Mouse (Mus musculus): ENCODE results near the gene Usp48. TPM values are rescaled to one million over a fixed set of nuclear protein-coding genes. Genes with fewer than 3 reads are reported as not detected.
A peak's percentile ranks its signal among the peaks of the same experiment; 100 is the strongest.

Usp48 gene
- polyA plus RNA-seq, 1 experiment from 2014 or later: 56.9 TPM

GRCm38 (mm10) chr4:137686303-137686702 lies 92.7 kb downstream of the Usp48 start:
- Histone ChIP-seq H3K4me3 (no peak overlapping the region), H3K9me3 (no peaks in the 10 kb centered on the region), H3K36me3 (no peaks in the 10 kb centered on the region), H3K27me3 (ENCODE audit: insufficient read depth, poor library complexity, severe bottlenecking) (peaks cover 89% of the 10 kb centered on the region), H3K27ac (no peak overlapping the region), H3K4me1 (peaks cover 7% of the 10 kb centered on the region)
- 69% methylated on average over 5 of the region's 5 CpGs for WGBS
- DNase-seq (ENCODE audit: low spot score): no peak

DNA sequence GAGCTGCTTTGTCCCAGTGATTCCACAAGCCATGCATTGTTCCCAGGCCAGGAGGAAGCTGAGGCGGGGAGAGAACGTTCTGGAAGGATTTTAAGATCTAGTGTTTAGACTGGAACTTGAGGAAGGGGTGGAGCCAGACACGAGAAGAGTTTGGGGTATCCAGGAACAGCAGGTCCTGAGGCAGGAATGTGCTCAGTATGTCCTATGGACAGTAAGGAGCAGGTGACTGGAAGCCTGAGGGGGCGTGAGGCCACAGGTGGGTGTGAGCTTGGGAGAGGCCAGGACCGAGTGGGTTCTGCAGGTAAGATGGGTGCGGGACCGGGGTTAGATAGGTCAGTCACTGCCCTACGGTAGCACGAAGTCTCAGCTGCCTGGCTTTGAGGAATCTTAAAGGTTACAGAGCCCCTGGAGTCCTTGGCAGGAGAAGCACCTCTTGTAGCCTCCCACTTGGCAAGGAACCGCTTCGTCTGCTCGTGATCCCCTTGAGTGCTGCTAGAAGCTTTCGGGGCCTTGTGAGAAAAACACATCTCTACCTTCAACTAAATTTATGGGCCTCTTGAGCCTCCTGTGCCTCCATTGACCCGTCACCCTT lies 93.8 kb downstream of the Usp48 start:
- Histone ChIP-seq H3K36me3 (no peaks in the 10 kb centered on the region), H3K9me3 (no peaks in the 10 kb centered on the region), H3K27me3 (ENCODE audit: insufficient read depth, poor library complexity, severe bottlenecking) (peaks cover 89% of the 10 kb centered on the region), H3K4me1 (no peaks in the 10 kb centered on the region; the same call in 1 of the 2 replicates), H3K4me3 (no peak overlapping the region), H3K27ac (no peak overlapping the region)
- no peak for DNase-seq (ENCODE audit: low spot score)
- WGBS: 78% methylated on average over 14 of the region's 14 CpGs

GRCm38 (mm10) chr4:137692107-137692902 lies 98.8 kb downstream of the Usp48 start:
- no peak overlapping the region for H3K27ac ChIP-seq
- peaks cover 14% of the 10 kb centered on the region for H3K4me1 ChIP-seq
- H3K9me3 ChIP-seq: no peaks in the 10 kb centered on the region
- H3K4me3 ChIP-seq: no peak overlapping the region
- H3K27me3 ChIP-seq (ENCODE audit: insufficient read depth, poor library complexity, severe bottlenecking): peaks cover 66% of the 10 kb centered on the region
- WGBS: 83% methylated on average over 10 of the region's 10 CpGs
- H3K36me3 ChIP-seq: no peaks in the 10 kb centered on the region
- no peak for DNase-seq (ENCODE audit: low spot score)

DNA sequence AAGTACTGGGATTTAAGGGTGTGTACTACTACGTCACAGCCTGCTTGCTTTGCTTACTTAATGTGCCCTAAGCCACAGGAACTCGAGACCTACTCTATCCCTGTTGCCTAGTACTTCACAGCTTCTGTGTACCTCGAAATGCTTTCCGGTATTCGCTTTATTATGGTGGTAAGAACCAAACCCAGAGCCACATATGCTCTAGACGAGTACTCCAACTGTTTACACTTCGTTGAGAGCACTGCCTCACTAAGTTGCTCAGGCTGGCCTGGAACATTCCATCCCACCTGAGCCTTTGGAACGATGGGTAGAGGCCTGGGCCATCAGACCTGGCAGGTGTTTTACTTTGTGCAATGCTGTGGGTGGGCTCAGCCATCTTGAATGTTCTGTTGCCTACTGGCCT lies 101.7 kb downstream of the Usp48 start:
- Histone ChIP-seq H3K27me3 (ENCODE audit: insufficient read depth, poor library complexity, severe bottlenecking) (peaks cover 47% of the 10 kb centered on the region), H3K27ac (no peak overlapping the region), H3K4me3 (no peak overlapping the region), H3K9me3 (no peaks in the 10 kb centered on the region), H3K4me1 (peaks cover 41% of the 10 kb centered on the region), H3K36me3 (no peaks in the 10 kb centered on the region)
- DNase-seq (ENCODE audit: low spot score): no peak
- WGBS: 76% methylated on average over 8 of the region's 8 CpGs

DNA sequence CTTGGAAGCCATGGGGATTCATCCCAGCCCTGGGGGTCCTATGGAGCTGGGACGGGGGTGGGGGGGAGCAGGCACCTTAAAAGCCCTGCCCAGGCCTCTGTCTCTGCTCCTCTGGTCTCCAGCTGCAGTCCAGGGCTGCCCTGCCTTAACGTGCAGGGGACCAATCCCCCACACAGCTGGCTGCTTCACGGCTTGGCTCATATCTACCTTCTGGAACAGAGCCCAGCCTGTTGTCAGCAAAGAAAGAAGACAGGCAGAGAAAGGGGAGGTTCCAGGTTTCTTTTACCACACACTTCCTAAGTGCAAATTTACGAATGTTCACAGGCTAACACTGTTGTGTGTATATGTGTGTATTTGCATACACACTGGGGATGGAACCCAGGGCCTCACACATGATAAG lies 102.3 kb downstream of the Usp48 start:
- Histone ChIP-seq H3K4me1 (peaks cover 41% of the 10 kb centered on the region), H3K4me3 (no peak overlapping the region), H3K27ac (no peak overlapping the region), H3K9me3 (no peaks in the 10 kb centered on the region), H3K36me3 (no peaks in the 10 kb centered on the region), H3K27me3 (ENCODE audit: insufficient read depth, poor library complexity, severe bottlenecking) (peaks cover 50% of the 10 kb centered on the region)
- no peak for DNase-seq (ENCODE audit: low spot score)
- WGBS: 27% methylated on average over 4 of the region's 4 CpGs

DNA sequence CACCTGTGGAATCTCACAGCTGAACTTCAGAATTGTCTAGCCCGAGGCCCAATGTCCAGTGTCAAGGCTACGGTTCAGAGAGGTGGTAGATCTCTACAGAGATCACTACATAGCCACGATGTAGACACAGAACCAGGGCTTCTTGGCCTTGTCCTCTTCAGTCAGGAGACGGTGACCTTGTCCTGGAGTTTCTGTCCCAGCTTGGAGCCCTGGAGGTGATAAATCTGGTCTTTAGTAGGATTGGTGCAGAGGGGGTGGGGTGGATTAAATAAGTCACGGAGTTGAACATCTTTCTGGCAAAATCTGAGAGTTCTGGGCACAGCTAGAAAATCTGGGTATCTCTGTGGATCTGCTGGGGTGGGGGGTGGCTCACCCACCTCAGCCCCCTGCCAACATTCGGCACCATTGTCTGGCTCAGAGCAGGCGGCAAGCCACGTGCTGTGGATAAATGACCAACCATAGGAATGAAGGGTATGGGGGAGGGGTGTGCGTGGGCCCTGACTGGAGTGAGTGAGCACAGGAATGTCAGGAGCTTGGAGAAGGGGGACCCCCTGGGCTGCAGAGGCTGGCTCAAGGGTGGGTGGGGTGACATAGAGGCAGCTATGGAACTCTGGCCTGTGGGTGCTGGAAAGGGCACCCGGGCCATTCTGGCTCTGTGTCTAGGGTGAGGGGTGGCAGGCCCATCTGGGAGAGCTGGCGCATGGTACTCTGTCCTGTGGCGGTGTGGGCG lies 103.8 kb downstream of the Usp48 start:
- H3K9me3 ChIP-seq: no peaks in the 10 kb centered on the region
- DNase-seq (ENCODE audit: low spot score): no peak
- 68% methylated on average over 13 of the region's 13 CpGs for WGBS
- H3K4me3 ChIP-seq: no peak overlapping the region
- H3K36me3 ChIP-seq: no peaks in the 10 kb centered on the region
- peaks cover 48% of the 10 kb centered on the region for H3K4me1 ChIP-seq
- H3K27me3 ChIP-seq (ENCODE audit: insufficient read depth, poor library complexity, severe bottlenecking): peaks cover 43% of the 10 kb centered on the region
- H3K27ac ChIP-seq: no peak overlapping the region

GRCm38 (mm10) chr4:137698076-137698985 lies 104.8 kb downstream of the Usp48 start:
- no peak overlapping the region for H3K27ac ChIP-seq

DNA sequence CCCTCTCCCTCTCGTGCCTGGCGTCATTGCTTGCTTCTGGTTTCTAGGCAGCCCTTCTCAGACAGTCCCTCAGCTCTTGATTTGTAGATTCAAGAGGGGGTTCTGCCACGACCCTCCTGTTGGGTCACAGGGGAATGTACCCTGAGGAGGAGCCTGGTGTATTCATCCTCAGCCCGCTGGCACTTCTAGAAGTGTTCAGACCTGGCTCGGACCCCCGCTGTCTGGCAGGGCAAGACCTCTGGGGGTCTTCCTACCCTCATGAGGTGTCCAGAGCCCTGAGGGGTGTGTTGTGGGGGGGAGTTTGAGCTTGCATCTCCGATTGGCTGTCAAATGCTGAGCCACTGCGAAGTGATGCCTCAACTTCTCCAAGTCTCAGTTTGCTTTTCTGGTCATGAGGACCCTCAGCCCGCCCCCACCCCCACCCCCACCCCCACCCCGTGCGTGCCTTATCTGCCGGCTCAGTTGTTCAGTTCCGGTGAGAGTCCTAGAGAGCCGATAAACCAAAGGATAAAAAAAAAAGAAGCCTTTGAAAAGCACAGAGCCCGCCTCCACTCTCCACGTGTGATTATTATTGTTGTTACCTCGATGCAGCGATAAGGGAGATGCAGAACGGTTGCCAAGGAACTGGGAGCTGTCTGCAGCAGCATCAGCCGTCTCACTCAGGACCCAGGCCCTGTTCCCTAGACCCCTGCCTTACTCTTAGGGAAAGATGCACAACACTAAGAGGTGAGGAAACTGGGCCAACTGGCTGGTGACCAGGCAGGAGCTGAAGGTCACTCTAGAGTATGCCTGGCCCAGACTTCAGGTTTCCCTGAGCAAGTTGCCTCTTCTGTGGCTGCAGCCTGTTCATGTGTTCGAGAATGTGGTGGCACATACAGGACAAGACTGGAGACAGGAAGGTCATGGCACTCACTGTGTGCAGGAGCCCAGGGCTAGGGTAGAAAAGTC lies 106.0 kb downstream of the Usp48 start:
- Histone ChIP-seq H3K36me3 (no peaks in the 10 kb centered on the region), H3K4me3 (no peak overlapping the region), H3K27ac (no peak overlapping the region), H3K4me1 (peaks cover 59% of the 10 kb centered on the region), H3K9me3 (no peaks in the 10 kb centered on the region), H3K27me3 (ENCODE audit: insufficient read depth, poor library complexity, severe bottlenecking) (peaks cover 49% of the 10 kb centered on the region)
- 43% methylated on average over 21 of the region's 21 CpGs for WGBS
- no peak for DNase-seq (ENCODE audit: low spot score)

More at GRCm38 (mm10) chr4:137698076-137698985, 104.8 kb downstream of the Usp48 start:
- no peak for DNase-seq (ENCODE audit: low spot score)
- no peaks in the 10 kb centered on the region for H3K9me3 ChIP-seq
- WGBS: 80% methylated on average over 7 of the region's 7 CpGs
- H3K4me3 ChIP-seq: no peak overlapping the region
- H3K36me3 ChIP-seq: no peaks in the 10 kb centered on the region
- H3K4me1 ChIP-seq: peaks cover 55% of the 10 kb centered on the region
- H3K27me3 ChIP-seq (ENCODE audit: insufficient read depth, poor library complexity, severe bottlenecking): peaks cover 44% of the 10 kb centered on the region

DNA sequence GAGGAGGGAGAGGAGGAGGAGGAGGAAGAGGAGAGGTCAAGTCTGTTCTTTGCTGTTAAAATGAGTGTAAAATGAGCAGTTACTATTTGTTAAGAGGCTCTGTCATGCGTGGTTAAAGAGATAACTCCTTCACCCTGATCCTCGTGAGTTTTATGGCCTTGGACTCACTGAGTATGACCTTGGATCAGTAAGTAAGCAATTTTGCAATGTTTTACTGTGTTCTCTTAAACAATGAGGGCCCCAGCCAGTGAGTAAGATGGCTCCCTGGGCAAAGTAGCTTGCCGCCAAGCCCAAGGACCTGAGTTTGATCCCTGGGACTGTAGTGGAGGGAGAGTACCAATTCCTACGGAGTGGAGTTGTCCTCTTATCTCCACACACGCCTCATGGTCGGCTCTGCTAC lies 107.4 kb downstream of the Usp48 start:
- Histone ChIP-seq H3K36me3 (no peaks in the 10 kb centered on the region), H3K4me1 (peaks cover 52% of the 10 kb centered on the region), H3K27me3 (ENCODE audit: insufficient read depth, poor library complexity, severe bottlenecking) (peaks cover 56% of the 10 kb centered on the region), H3K27ac (no peak overlapping the region), H3K9me3 (no peaks in the 10 kb centered on the region), H3K4me3 (no peak overlapping the region)
- WGBS: 32% methylated on average over 6 of the region's 6 CpGs
- no peak for DNase-seq (ENCODE audit: low spot score)

GRCm38 (mm10) chr4:137703077-137703476 lies 109.5 kb downstream of the Usp48 start:
- H3K4me3 ChIP-seq: no peak overlapping the region
- 78% methylated on average over 5 of the region's 5 CpGs for WGBS
- peaks cover 53% of the 10 kb centered on the region for H3K4me1 ChIP-seq
- H3K9me3 ChIP-seq: no peaks in the 10 kb centered on the region
- no peaks in the 10 kb centered on the region for H3K36me3 ChIP-seq
- peaks cover 69% of the 10 kb centered on the region for H3K27me3 ChIP-seq (ENCODE audit: insufficient read depth, poor library complexity, severe bottlenecking)
- H3K27ac ChIP-seq: 0 out of 2 replicates have a peak overlapping the region, but pooled peaks have one; percentile 5
- DNase-seq (ENCODE audit: low spot score): no peak

GRCm38 (mm10) chr4:137704561-137704960 lies 111.0 kb downstream of the Usp48 start:
- no peak overlapping the region for H3K27ac ChIP-seq
- WGBS: 79% methylated on average over 2 of the region's 2 CpGs
- no peaks in the 10 kb centered on the region for H3K9me3 ChIP-seq
- peaks cover 84% of the 10 kb centered on the region for H3K27me3 ChIP-seq (ENCODE audit: insufficient read depth, poor library complexity, severe bottlenecking)
- no peak for DNase-seq (ENCODE audit: low spot score)
- H3K4me3 ChIP-seq: no peak overlapping the region
- peaks cover 39% of the 10 kb centered on the region for H3K4me1 ChIP-seq
- H3K36me3 ChIP-seq: no peaks in the 10 kb centered on the region
